In the genomic region with DNA sequence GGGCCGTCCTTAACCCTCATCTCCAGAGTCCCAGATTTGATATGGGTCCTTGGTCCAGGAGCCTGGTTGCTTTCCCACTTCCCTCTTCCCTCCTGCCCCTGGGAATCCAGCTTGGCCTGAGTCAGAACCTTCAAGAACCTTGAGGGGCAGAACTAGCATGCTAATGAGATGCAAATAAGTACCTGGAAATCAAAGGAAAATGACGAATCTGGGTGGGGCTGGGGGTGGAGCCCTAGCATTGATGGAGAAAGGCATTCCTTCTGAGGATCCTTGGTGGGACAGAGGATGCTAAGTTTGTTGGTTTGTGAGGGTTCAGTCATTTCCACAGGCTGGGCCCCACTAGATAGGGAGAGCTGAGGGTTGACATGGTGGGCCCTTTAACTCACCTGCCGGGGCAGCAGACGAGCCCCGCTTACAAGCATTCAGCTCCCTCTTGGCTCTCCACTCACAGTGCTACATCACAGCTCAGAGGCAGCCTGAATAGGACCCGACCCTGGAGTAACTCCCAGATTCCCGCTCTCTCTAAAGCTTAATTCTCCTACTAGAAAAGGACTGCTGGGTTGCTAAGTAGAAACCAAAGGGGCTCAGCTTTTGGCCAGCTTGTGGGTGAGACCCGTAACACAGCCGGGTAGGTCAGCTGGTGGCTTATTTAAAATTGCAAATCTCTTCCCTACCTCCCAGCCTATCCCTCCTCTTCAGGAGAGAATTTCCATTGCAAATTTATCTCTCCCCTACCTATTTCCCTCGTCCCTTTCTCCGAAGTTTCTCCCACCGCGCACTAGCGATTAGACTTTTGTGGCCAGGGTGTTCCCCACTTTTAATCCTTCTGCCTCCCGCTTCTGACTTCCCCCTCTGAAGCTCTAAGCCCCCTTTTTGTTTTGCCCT, we compare ENCODE assay signal across 8 mouse cellular contexts. TPM values are rescaled to one million over a fixed set of nuclear protein-coding genes. Genes with fewer than 3 reads are reported as not detected.
DNase-seq lines count a peak whose midpoint lies in the region; ATAC-seq and TF ChIP-seq lines count a peak whose summit lies in the region.
"Had no signal": no experiment of that assay in that cellular context is flagged by ENCODE, and none has a peak within 500 bp of the region (broad histone marks: within the 10 kb centered on the region; RNA-seq: fewer than 3 reads in every experiment).

No protein-coding gene starts in this region.

- H3K4me1 ChIP-seq in liver, embryonic 11.5 days (replicated peaks; ENCODE audit: control insufficient read depth, insufficient read depth, low read length), result peaks cover 18% of the 10 kb centered on the region
- peaks cover 30% of the 10 kb centered on the region for H3K4me1 ChIP-seq in forebrain, embryonic 10.5 days
- H3K4me1 ChIP-seq in hindbrain, postnatal 0 days (ENCODE audit: insufficient read depth, low read length), result peaks cover 11% of the 10 kb centered on the region; the same call in 1 of the 2 replicates
- H3K4me1 ChIP-seq in neural tube, embryonic 15.5 days, result peaks cover 65% of the 10 kb centered on the region

- ATAC-seq in liver, embryonic 11.5 days (replicated peaks; ENCODE audit: low FRiP score), result no peak
- ATAC-seq in hindbrain, postnatal 0 days, result peak; percentile 41; the same call in 1 of the 2 replicates
- peak; percentile 11; the same call in 1 of the 2 replicates for ATAC-seq in neural tube, embryonic 15.5 days (ENCODE audit: low FRiP score)

- no peaks in the 10 kb centered on the region for H3K36me3 ChIP-seq in liver, embryonic 11.5 days (ENCODE audit: control insufficient read depth, insufficient read depth, low read length)
- H3K36me3 ChIP-seq in forebrain, embryonic 10.5 days (replicated peaks), result peaks cover 24% of the 10 kb centered on the region
- peaks cover 23% of the 10 kb centered on the region; the same call in 1 of the 2 replicates for H3K36me3 ChIP-seq in hindbrain, postnatal 0 days (ENCODE audit: insufficient read depth, low read length)
- peaks cover 24% of the 10 kb centered on the region for H3K36me3 ChIP-seq in neural tube, embryonic 15.5 days

- H3K9me3 ChIP-seq in liver, embryonic 11.5 days (ENCODE audit: control insufficient read depth, low read length), result no peaks in the 10 kb centered on the region
- H3K9me3 ChIP-seq in forebrain, embryonic 10.5 days, result no peaks in the 10 kb centered on the region
- H3K9me3 ChIP-seq in hindbrain, postnatal 0 days (ENCODE audit: low read length), result no peaks in the 10 kb centered on the region
- H3K9me3 ChIP-seq in neural tube, embryonic 15.5 days (replicated peaks), result no peaks in the 10 kb centered on the region

- no peak overlapping the region for H3K27ac ChIP-seq in liver, embryonic 11.5 days (ENCODE audit: low read depth, low read length)
- peak overlapping the region; percentile 62; the same call in 1 of the 2 replicates for H3K27ac ChIP-seq in forebrain, embryonic 10.5 days
- peak overlapping the region; percentile 82 for H3K27ac ChIP-seq in hindbrain, postnatal 0 days
- H3K27ac ChIP-seq in neural tube, embryonic 15.5 days (replicated peaks), result peak overlapping the region; percentile 87

- TF ChIP-seq CTCF in hindbrain, postnatal 0 days (IDR thresholded peaks at IDR 0.05; ENCODE audit: low read depth), result no peak

- H3K27me3 ChIP-seq in liver, embryonic 11.5 days (replicated peaks; ENCODE audit: control insufficient read depth, insufficient read depth, low read length), result peaks cover 29% of the 10 kb centered on the region
- H3K27me3 ChIP-seq in forebrain, embryonic 10.5 days (ENCODE audit: poor library complexity, severe bottlenecking), result peaks cover 52% of the 10 kb centered on the region
- H3K27me3 ChIP-seq in hindbrain, postnatal 0 days (ENCODE audit: insufficient read depth, low read length), result no peaks in the 10 kb centered on the region
- H3K27me3 ChIP-seq in neural tube, embryonic 15.5 days (replicated peaks), result no peaks in the 10 kb centered on the region

- no peak overlapping the region for H3K4me3 ChIP-seq in liver, embryonic 11.5 days (ENCODE audit: low read depth, low read length)
- H3K4me3 ChIP-seq in forebrain, embryonic 10.5 days, result peak overlapping the region; percentile 32
- H3K4me3 ChIP-seq in hindbrain, postnatal 0 days (ENCODE audit: low read length), result no peak overlapping the region
- H3K4me3 ChIP-seq in neural tube, embryonic 15.5 days (replicated peaks), result no peak overlapping the region

- no peak for DNase-seq in liver, embryonic 11.5 days (ENCODE audit: low spot score)
- no peak for DNase-seq in liver
- DNase-seq in forebrain, embryonic 10.5 days (ENCODE audit: extremely low spot score, low spot score), result no peak
- peak; percentile 73 for DNase-seq in hindbrain, postnatal 0 days (ENCODE audit: low spot score)
- no peak for DNase-seq in gastrocnemius, postnatal 4 days (ENCODE audit: low spot score in 2 of 2)
- no peak for DNase-seq in gastrocnemius, postnatal 14 days
- DNase-seq: lung, postnatal 10 days had no signal

- intact Hi-C loops in gastrocnemius, postnatal 14 days (cut with DNase I; ENCODE audit: low total_unique reads), result loop anchor here (2.0 kb wide), 1 partner anchor 51 kb away; no protein-coding TSS in a partner anchor

- peak overlapping the region; percentile 58 for H3K4me2 ChIP-seq in liver, embryonic 11.5 days
- no peak overlapping the region; the same call in 1 of the 2 replicates for H3K4me2 ChIP-seq in hindbrain, postnatal 0 days (ENCODE audit: low read depth, low read length)
- H3K4me2 ChIP-seq in neural tube, embryonic 15.5 days, result peak overlapping the region; percentile 49

- 25% methylated on average over 15 of the region's 15 CpGs for WGBS in liver, embryonic 11.5 days
- 8% methylated on average over 15 of the region's 15 CpGs for WGBS in forebrain, embryonic 10.5 days
- WGBS in hindbrain, postnatal 0 days, result 14% methylated on average over 15 of the region's 15 CpGs
- WGBS in neural tube, embryonic 15.5 days, result 14% methylated on average over 15 of the region's 15 CpGs

- H3K9ac ChIP-seq in liver, embryonic 11.5 days (ENCODE audit: low read depth, low read length), result no peak overlapping the region
- no peak overlapping the region for H3K9ac ChIP-seq in hindbrain, postnatal 0 days (replicated peaks; ENCODE audit: low read length)
- peak overlapping the region; percentile 45; the same call in 1 of the 2 replicates for H3K9ac ChIP-seq in neural tube, embryonic 15.5 days (replicated peaks)

RNA-seq across cellular contexts. Expression of a gene that starts 14.4 kb away (rescaled TPM):
- 2.1 and 2.8 TPM in 2 replicates for polyA plus RNA-seq in liver, embryonic 11.5 days (2014; fragmentation: Nextera tagmentation; extraction: Ambion mirVana)
- 8.1 and 9.2 TPM in 2 replicates for polyA plus RNA-seq in forebrain, embryonic 10.5 days (2016; fragmentation: Nextera tagmentation; extraction: Ambion mirVana)
- total RNA-seq in hindbrain, postnatal 0 days (2014; rRNA removed), result 10.7 and 10.9 TPM in 2 replicates
- 8.1 and 8.4 TPM in 2 replicates for polyA plus RNA-seq in hindbrain, postnatal 0 days (2015; fragmentation: Nextera tagmentation; extraction: Ambion mirVana)
- polyA plus RNA-seq in neural tube, embryonic 15.5 days (2015; fragmentation: Nextera tagmentation; extraction: Ambion mirVana), result 20.3 and 24.5 TPM in 2 replicates
- total RNA-seq in gastrocnemius, postnatal 4 days (2021), result 1 to 10 TPM; 2.9 to 4.0 TPM
- total RNA-seq in gastrocnemius, postnatal 14 days (2021), result 1 to 10 TPM; 2.6 to 3.1 TPM

RNA-seq across cellular contexts. Expression of a gene that starts 16.9 kb away (rescaled TPM):
- polyA plus RNA-seq in liver, embryonic 11.5 days (2014; fragmentation: Nextera tagmentation; extraction: Ambion mirVana), result 10.5 and 12.6 TPM in 2 replicates
- 30.5 and 31.4 TPM in 2 replicates for polyA plus RNA-seq in forebrain, embryonic 10.5 days (2016; fragmentation: Nextera tagmentation; extraction: Ambion mirVana)
- 37.7 and 44.1 TPM in 2 replicates for total RNA-seq in hindbrain, postnatal 0 days (2014; rRNA removed)
- polyA plus RNA-seq in hindbrain, postnatal 0 days (2015; fragmentation: Nextera tagmentation; extraction: Ambion mirVana), result 31.8 and 32.8 TPM in 2 replicates
- polyA plus RNA-seq in neural tube, embryonic 15.5 days (2015; fragmentation: Nextera tagmentation; extraction: Ambion mirVana), result 27.9 and 31.6 TPM in 2 replicates
- total RNA-seq in gastrocnemius, postnatal 4 days (2021), result 10 to 100 TPM; 12.9 to 14.0 TPM
- total RNA-seq in gastrocnemius, postnatal 14 days (2021), result 10 to 100 TPM; 11.1 to 12.3 TPM

RNA-seq across cellular contexts. Expression of a gene that starts 28.7 kb away (rescaled TPM):
- 45.1 and 52.9 TPM in 2 replicates for polyA plus RNA-seq in liver, embryonic 11.5 days (2014; fragmentation: Nextera tagmentation; extraction: Ambion mirVana)
- polyA plus RNA-seq in forebrain, embryonic 10.5 days (2016; fragmentation: Nextera tagmentation; extraction: Ambion mirVana), result 16.4 and 18.5 TPM in 2 replicates
- total RNA-seq in hindbrain, postnatal 0 days (2014; rRNA removed), result 5.7 and 6.5 TPM in 2 replicates
- 5.9 and 6.1 TPM in 2 replicates for polyA plus RNA-seq in hindbrain, postnatal 0 days (2015; fragmentation: Nextera tagmentation; extraction: Ambion mirVana)
- 6.2 and 12.4 TPM in 2 replicates for polyA plus RNA-seq in neural tube, embryonic 15.5 days (2015; fragmentation: Nextera tagmentation; extraction: Ambion mirVana)
- total RNA-seq in gastrocnemius, postnatal 4 days (2021), result 1 to 10 TPM; 6.5 to 8.3 TPM
- 1 to 10 TPM; 4.1 to 7.0 TPM for total RNA-seq in gastrocnemius, postnatal 14 days (2021)

RNA-seq across cellular contexts. Expression of a gene that starts 39.0 kb away (rescaled TPM):
- polyA plus RNA-seq in liver, embryonic 11.5 days (2014; fragmentation: Nextera tagmentation; extraction: Ambion mirVana), result 0.44 and 0.60 TPM in 2 replicates
- 0.31 and 0.56 TPM in 2 replicates for polyA plus RNA-seq in forebrain, embryonic 10.5 days (2016; fragmentation: Nextera tagmentation; extraction: Ambion mirVana)
- total RNA-seq in hindbrain, postnatal 0 days (2014; rRNA removed), result 124 and 126 TPM in 2 replicates
- 28.3 and 29.4 TPM in 2 replicates for polyA plus RNA-seq in hindbrain, postnatal 0 days (2015; fragmentation: Nextera tagmentation; extraction: Ambion mirVana)
- 30.6 and 37.0 TPM in 2 replicates for polyA plus RNA-seq in neural tube, embryonic 15.5 days (2015; fragmentation: Nextera tagmentation; extraction: Ambion mirVana)
- 1 to 10 TPM; 1.3 to 2.0 TPM for total RNA-seq in gastrocnemius, postnatal 4 days (2021)
- under 1 TPM; 0.42 to 0.62 TPM for total RNA-seq in gastrocnemius, postnatal 14 days (2021)
